Mouse (Mus musculus) hindbrain, embryonic 10.5 days (tissue): ENCODE data around the gene Gstm3. TPM values are rescaled to one million over a fixed set of nuclear protein-coding genes. Genes with fewer than 3 reads are reported as not detected.
"Not testable (repeated sequence)": the region's sequence is repeated elsewhere in the genome, so short reads cannot be mapped to it uniquely, and the experiment has no call there.

Experiments
- DNase-seq: peaks from one replicate; pipeline ENCODE4 v3.0.0-alpha.2; 2017; ENCODE audit warnings: low spot score
- H3K27ac ChIP-seq: fragments of 300-500 bp; sonication (generic); 2 replicates; pipeline ENCODE4 v1.5.1; 2016; ENCODE audit warnings: mild to moderate bottlenecking, moderate library complexity
- H3K27me3 ChIP-seq: fragments of 300-500 bp; sonication (generic); 2 replicates; pipeline ENCODE4 v1.6.1; 2016; ENCODE audit warnings: mild to moderate bottlenecking; ENCODE audit not compliant: poor library complexity, insufficient read depth, severe bottlenecking
- H3K36me3 ChIP-seq: fragments of 300-500 bp; sonication (generic); 2 replicates; pipeline ENCODE4 v1.6.1; 2016; ENCODE audit warnings: mild to moderate bottlenecking, moderate library complexity
- H3K4me1 ChIP-seq: fragments of 300-500 bp; sonication (generic); replicated peaks from 2 replicates; pipeline ENCODE4 v1.6.1; 2016; ENCODE audit warnings: mild to moderate bottlenecking
- H3K4me3 ChIP-seq: fragments of 300-500 bp; sonication (generic); 2 replicates; pipeline ENCODE4 v1.5.1; 2016; ENCODE audit warnings: mild to moderate bottlenecking, moderate library complexity
- H3K9me3 ChIP-seq: fragments of 300-500 bp; sonication (generic); 2 replicates; pipeline ENCODE4 v1.6.1; 2016; ENCODE audit warnings: mild to moderate bottlenecking, moderate library complexity
- WGBS: fragments of 180-500 bp; shearing (Covaris S2); methylation state at CpG from one replicate; pipeline ENCODE4 v1.1.7; 2016; 5-methylcytosine and 5-hydroxymethylcytosine counted together
- polyA plus RNA-seq: library from polyadenylated mRNA; unstranded; fragments of >200 nt; fragmentation: Nextera tagmentation; extraction: Ambion mirVana; gene quantifications from 2 replicates; pipeline ENCODE4 v1.2.1, GENCODE M21; 2016

Gstm3 gene
- polyA plus RNA-seq, 1 experiment from 2014 or later: not detected

- Histone ChIP-seq H3K27me3 (no peaks in the 10 kb centered on the region), H3K27ac (no peak overlapping the region), H3K36me3 (no peaks in the 10 kb centered on the region), H3K4me1 (no peaks in the 10 kb centered on the region), H3K9me3 (no peaks in the 10 kb centered on the region), H3K4me3 (no peak overlapping the region)
- 84% methylated on average over 4 of the region's 4 CpGs for WGBS
- DNase-seq: no peak
These were observed 27.5 kb upstream of the Gstm3 start for GRCm38 (mm10) chr3:107996576-107996975.

DNA sequence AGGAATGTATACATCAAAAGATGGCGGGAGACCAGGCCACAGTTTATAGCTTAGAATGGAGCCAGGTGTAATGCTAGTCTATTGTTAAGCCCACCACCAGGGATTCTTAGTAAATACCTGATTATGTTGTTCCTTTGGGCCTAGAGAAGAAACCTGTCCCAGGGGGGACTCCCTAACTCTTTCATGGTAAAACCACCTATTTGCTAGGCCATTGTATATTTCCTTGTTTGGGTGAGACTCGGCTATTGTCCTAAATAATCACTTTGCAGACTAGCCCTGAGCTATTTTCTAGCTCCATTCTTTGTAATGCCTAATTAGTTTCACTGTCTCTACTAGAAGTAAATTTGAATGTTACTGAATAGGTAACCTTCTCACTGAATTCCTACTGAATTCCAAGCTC is 26.9 kb upstream of the Gstm3 start:
- not testable (repeated sequence) for H3K4me3 ChIP-seq, H3K27ac ChIP-seq, H3K27me3 ChIP-seq, H3K4me1 ChIP-seq, H3K36me3 ChIP-seq, H3K9me3 ChIP-seq, DNase-seq
- WGBS: 78% methylated on average over 2 of the region's 2 CpGs

DNA sequence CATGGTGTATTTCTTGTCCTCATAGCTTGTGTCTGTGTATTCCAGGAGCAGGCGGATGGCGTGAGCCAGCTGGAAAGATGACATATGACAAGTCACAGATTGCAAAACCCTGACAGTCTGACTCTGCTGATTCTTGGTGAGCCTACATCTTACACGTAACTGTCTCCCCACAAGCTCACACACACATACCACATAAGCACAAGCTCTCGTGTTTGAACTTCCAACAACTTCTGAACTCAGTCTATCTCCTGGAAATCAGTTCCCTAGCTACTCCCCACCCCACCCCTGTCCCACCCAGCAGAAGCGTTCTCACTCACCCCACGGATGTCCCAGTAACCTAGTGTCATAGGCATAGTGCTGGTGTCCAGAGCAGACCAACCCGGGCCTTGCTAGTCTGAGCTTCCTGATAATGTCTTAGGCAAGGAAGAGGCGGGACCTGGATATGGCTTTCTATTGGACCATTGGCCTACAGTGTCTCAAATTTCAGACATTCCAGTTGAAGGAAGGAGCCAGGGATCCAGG is 17.0 kb upstream of the Gstm3 start, which contains the start of gene Gstm2:
TSS of gene Gstm2 (minus strand) at position 413 of the 522 bp plus-strand sequence.
- Histone ChIP-seq H3K27ac (no peak within 1 kb of the TSS), H3K36me3 (no peaks in the 10 kb centered on the region), H3K9me3 (no peaks in the 10 kb centered on the region), H3K27me3 (no peaks in the 10 kb centered on the region), H3K4me1 (peaks cover 7% of the 10 kb centered on the region; the same call in 1 of the 2 replicates), H3K4me3 (0 out of 2 replicates have a peak within 1 kb of the TSS, but pooled peaks have one; percentile 11)
- DNase-seq: peak; percentile 25
- 67% methylated on average over 8 of the region's 8 CpGs for WGBS

DNA sequence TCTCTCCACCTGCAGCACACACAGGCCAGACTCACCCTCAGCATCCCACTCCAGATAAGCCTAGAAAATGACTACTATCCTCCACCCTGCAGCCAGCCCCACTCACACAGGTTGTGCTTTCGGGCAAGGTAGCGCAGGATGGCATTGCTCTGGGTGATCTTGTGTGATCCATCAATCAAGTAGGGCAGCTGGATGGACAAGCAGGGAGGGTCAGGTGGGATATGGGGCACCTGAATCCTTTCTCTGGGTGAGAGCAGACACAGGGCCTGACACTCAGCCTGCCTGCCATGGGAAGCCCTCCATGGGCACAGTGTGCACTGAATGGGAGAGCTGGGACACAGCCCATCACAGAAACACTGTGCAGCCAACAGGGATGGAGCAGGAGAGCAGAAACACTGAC is 16.1 kb upstream of the Gstm3 start:
- not testable (repeated sequence) for H3K9me3 ChIP-seq, H3K4me1 ChIP-seq, H3K4me3 ChIP-seq, DNase-seq, H3K27me3 ChIP-seq, H3K27ac ChIP-seq, H3K36me3 ChIP-seq
- 97% methylated on average over 2 of the region's 2 CpGs for WGBS

GRCm38 (mm10) chr3:107984471-107984870 is 15.4 kb upstream of the Gstm3 start:
- Histone ChIP-seq H3K36me3 (no peaks in the 10 kb centered on the region), H3K4me1 (peaks cover 7% of the 10 kb centered on the region; the same call in 1 of the 2 replicates), H3K4me3 (no peak overlapping the region), H3K27ac (no peak overlapping the region), H3K9me3 (no peaks in the 10 kb centered on the region), H3K27me3 (no peaks in the 10 kb centered on the region)
- WGBS: 83% methylated on average over 5 of the region's 5 CpGs
- no peak for DNase-seq

- H3K4me3 ChIP-seq: no peak overlapping the region
- H3K27ac ChIP-seq: no peak overlapping the region
- H3K36me3 ChIP-seq: no peaks in the 10 kb centered on the region
- H3K9me3 ChIP-seq: no peaks in the 10 kb centered on the region
- 68% methylated on average over 3 of the region's 3 CpGs for WGBS
- H3K4me1 ChIP-seq: peaks cover 7% of the 10 kb centered on the region; the same call in 1 of the 2 replicates
- DNase-seq: no peak
- no peaks in the 10 kb centered on the region for H3K27me3 ChIP-seq
These were observed 14.7 kb upstream of the Gstm3 start for GRCm38 (mm10) chr3:107983771-107984170.

DNA sequence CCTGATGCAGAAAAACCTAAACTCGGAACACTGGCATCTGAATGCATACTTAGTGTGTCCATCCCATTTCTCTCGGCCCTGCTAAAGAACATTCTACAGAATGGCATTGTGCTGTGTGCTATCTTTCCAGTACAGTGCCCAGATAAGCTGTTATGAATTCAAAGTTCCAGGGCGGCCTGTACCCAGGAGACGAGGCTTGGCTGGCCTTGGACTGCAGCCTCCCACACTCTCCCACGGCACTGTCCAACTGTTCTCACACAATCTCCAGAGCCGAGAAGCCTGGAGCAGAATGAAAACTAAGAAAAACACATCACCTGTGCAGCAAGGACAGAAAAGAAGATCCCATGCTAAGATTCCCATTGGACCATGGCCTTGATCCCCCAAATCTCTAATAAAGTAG is 13.6 kb upstream of the Gstm3 start:
- Histone ChIP-seq H3K4me3 (no peak overlapping the region), H3K27me3 (no peaks in the 10 kb centered on the region), H3K36me3 (no peaks in the 10 kb centered on the region), H3K4me1 (peaks cover 7% of the 10 kb centered on the region; the same call in 1 of the 2 replicates), H3K9me3 (no peaks in the 10 kb centered on the region), H3K27ac (no peak overlapping the region)
- WGBS: 86% methylated on average over 6 of the region's 6 CpGs
- no peak for DNase-seq

- Histone ChIP-seq H3K4me3 (no peak overlapping the region), H3K36me3 (no peaks in the 10 kb centered on the region), H3K4me1 (peaks cover 1% of the 10 kb centered on the region; the same call in 1 of the 2 replicates), H3K9me3 (no peaks in the 10 kb centered on the region), H3K27ac (no peak overlapping the region), H3K27me3 (no peaks in the 10 kb centered on the region)
- no peak for DNase-seq
- WGBS: 67% methylated on average over 3 of the region's 3 CpGs
These were observed 12.2 kb upstream of the Gstm3 start for GRCm38 (mm10) chr3:107981261-107981660.

GRCm38 (mm10) chr3:107977691-107978090 is 8.6 kb upstream of the Gstm3 start:
- no peaks in the 10 kb centered on the region for H3K36me3 ChIP-seq
- no peak for DNase-seq
- no peaks in the 10 kb centered on the region for H3K9me3 ChIP-seq
- H3K4me3 ChIP-seq: no peak overlapping the region
- no peak overlapping the region for H3K27ac ChIP-seq
- H3K4me1 ChIP-seq: no peaks in the 10 kb centered on the region
- 82% methylated on average over 3 of the region's 3 CpGs for WGBS
- no peaks in the 10 kb centered on the region for H3K27me3 ChIP-seq

DNA sequence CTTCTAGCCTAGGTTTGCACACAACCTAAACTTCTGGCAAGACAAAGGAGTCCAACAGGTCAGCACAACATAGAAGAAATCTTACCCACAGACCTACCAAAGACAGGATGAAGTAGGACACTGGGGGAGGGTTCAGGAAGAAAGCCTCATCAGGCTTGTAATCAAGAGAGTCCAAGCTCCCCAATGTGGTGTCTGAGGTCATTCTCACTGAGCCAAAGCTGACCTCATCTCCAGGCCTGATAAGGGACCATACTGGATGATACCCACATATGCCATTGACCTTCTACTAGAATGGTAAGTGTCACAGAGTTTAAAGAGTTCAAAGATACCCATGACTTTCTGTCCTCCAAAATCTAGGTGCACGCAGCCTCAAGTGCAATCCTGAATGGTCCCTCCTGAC is 5.2 kb upstream of the Gstm3 start:
- WGBS: 88% methylated on average over 1 of the region's 1 CpGs
- no peaks in the 10 kb centered on the region for H3K27me3 ChIP-seq
- DNase-seq: no peak
- no peaks in the 10 kb centered on the region for H3K36me3 ChIP-seq
- no peak overlapping the region for H3K4me3 ChIP-seq
- H3K27ac ChIP-seq: no peak overlapping the region
- no peaks in the 10 kb centered on the region for H3K4me1 ChIP-seq
- no peaks in the 10 kb centered on the region for H3K9me3 ChIP-seq

DNA sequence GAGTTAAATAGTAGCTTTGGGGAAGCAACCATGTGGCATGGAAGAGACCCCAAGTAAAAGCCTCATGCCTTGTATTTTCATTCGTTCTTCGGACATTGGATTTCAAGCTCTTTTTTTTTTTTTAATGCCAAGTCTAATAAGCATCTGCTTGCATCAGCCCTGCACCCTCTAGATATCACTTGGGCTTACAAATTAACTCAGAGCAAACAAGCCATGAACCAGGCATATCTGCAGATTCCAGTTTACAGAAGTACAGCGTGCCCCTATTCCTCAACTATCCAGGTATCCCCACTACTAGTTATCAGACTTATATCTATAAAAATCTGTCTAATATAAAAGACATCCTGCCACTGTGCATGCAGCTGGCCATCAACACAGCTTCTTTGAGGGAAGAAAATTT is 3.0 kb upstream of the Gstm3 start:
- Histone ChIP-seq H3K36me3 (no peaks in the 10 kb centered on the region), H3K9me3 (no peaks in the 10 kb centered on the region), H3K4me3 (no peak overlapping the region), H3K27me3 (no peaks in the 10 kb centered on the region), H3K27ac (no peak overlapping the region), H3K4me1 (no peaks in the 10 kb centered on the region)
- 94% methylated on average over 3 of the region's 3 CpGs for WGBS
- DNase-seq: no peak

DNA sequence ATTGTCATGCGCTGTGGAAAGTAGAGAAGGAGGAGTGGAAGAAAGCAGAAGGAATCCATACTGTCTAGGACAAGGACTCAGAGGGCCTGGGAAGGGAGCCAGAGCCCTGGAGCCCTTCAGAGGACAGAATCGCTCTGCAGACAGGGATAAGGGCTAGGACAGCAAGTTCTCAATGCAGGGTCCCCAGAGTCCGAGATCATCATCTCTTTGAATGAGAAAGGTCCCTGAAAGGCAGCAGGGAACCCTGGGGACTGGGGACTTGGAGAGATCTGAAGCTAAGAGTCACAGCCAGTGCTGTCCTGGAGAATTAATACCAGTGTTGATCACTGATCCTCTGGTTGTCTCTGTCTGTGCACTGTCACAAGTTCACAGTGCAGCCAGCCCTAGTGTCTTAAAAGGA is 2.0 kb upstream of the Gstm3 start:
- WGBS: 49% methylated on average over 3 of the region's 3 CpGs
- H3K27me3 ChIP-seq, H3K9me3 ChIP-seq, H3K4me1 ChIP-seq, H3K36me3 ChIP-seq, H3K27ac ChIP-seq, H3K4me3 ChIP-seq, DNase-seq: not testable (repeated sequence)

- Histone ChIP-seq H3K9me3 (no peaks in the 10 kb centered on the region), H3K27me3 (no peaks in the 10 kb centered on the region), H3K4me1 (peaks cover 13% of the 10 kb centered on the region; the same call in 1 of the 2 replicates), H3K27ac (no peak overlapping the region), H3K36me3 (no peaks in the 10 kb centered on the region), H3K4me3 (no peak overlapping the region)
- 92% methylated on average over 5 of the region's 5 CpGs for WGBS
- no peak for DNase-seq
These were observed 2.5 kb downstream of the Gstm3 start for GRCm38 (mm10) chr3:107966631-107967030.

GRCm38 (mm10) chr3:107965592-107965991 is 3.5 kb downstream of the Gstm3 start:
- 85% methylated on average over 1 of the region's 1 CpGs for WGBS
- no peaks in the 10 kb centered on the region for H3K9me3 ChIP-seq
- no peaks in the 10 kb centered on the region for H3K36me3 ChIP-seq
- no peak for DNase-seq
- no peak overlapping the region for H3K27ac ChIP-seq
- no peaks in the 10 kb centered on the region for H3K27me3 ChIP-seq
- H3K4me1 ChIP-seq: peaks cover 13% of the 10 kb centered on the region; the same call in 1 of the 2 replicates
- H3K4me3 ChIP-seq: no peak overlapping the region
